Mouse (Mus musculus) c-Kit-negative CD71-positive TER-119-positive erythroid progenitor cells, embryonic 14.5 days (primary cell): ENCODE measurements around the gene Prr5l.

ENCODE experiments used
- DNase-seq: peaks from one replicate; pipeline ENCODE4 v3.0.0-alpha.2; 2013; ENCODE audit warnings: low read depth, low spot score

Prr5l gene

DNA sequence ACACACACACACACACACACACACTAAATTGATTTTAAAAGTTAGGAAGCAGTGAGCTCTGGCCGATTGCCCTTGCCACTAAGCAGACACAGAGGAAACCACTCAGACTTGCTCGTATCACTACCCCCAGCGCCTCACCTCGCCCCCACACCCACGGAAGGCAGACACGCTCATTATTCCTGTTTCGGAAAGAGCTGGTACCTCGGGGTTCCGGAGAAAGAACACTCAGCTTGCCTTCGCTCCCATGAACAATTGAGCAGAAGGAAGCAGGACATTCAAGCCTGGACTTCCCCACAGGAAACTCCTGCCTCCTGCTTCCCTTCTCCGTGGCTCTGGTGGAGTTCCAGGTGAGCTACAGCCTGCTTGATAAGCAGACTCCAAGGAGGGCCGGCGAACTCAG lies 60.0 kb downstream of the Prr5l start:
- DNase-seq, result no peak

DNA sequence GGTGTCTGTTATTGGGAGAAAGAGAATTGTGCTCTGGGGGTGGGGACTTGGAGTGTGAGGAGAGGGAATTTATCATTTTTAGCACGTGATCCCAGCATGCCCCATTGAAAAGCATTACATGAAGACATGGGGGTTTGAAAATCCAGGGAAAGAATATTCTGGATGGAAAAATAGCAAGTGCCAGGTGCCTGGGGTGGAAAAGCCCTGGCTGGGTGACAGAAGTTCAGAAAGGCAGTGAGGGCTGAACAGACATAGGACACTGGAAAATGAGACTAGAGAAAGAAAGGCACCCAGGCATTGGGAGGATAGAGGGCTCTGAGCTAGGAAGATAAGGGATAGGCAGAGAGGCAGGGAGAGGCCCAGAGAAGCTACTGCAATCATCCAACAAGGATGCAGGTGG lies 62.0 kb downstream of the Prr5l start:
- DNase-seq, result no peak

GRCm38 (mm10) chr2:101818986-101819764 lies 63.7 kb downstream of the Prr5l start:
- DNase-seq, result no peak

GRCm38 (mm10) chr2:101816646-101817308 lies 66.0 kb downstream of the Prr5l start:
- DNase-seq, result no peak

DNA sequence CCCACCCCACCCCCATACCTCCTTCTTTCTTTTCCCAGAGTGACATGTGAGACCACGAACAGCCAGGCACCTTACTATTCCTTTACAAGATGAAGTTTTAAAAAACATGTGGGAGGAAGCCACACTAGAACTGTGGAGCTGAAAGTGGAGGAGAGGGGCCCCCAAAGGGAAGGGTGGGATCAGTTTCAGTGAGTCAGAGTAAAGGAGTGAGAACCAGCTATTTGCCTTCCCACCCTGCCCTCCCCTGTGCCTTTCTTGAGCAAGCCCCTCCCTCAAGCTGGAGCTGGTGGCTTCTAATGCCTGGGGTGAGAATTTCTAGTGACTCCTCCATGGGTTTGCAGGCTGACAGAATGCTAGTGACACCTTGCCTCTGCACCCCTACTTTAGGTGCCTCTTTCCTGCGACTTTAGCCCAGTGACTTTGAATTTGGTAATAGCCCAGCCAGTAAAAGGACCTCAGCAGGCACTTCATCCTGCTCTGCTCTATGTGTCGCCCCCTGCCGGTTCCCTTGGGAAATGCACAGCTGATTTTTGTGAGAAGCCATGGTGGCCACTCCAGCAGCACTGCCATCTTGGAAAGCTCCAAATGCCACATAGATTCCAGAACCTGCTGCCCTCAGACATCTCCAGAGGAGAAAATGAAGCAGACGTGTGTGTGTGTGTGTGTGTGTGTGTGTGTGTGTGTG lies 67.4 kb downstream of the Prr5l start:
- DNase-seq, result no peak

DNA sequence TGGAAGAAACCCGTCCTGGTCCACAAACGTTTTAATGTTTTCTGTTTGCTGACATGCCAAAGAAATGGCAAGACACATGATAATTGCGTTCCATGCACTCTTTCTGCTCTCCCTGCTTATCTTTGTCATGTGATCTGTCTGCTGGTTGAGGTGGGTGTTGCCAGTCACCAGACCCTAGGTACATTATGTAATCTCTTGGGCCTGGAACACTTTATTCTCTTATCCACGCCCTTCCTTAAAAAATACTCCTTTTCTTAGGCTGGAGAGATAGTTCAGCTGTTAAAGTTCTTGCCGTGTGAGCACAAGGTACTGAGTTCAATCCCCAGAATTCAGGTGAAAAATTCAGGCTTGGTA lies 68.6 kb downstream of the Prr5l start:
- no peak for DNase-seq

GRCm38 (mm10) chr2:101813581-101814271 lies 69.1 kb downstream of the Prr5l start:
- no peak for DNase-seq

DNA sequence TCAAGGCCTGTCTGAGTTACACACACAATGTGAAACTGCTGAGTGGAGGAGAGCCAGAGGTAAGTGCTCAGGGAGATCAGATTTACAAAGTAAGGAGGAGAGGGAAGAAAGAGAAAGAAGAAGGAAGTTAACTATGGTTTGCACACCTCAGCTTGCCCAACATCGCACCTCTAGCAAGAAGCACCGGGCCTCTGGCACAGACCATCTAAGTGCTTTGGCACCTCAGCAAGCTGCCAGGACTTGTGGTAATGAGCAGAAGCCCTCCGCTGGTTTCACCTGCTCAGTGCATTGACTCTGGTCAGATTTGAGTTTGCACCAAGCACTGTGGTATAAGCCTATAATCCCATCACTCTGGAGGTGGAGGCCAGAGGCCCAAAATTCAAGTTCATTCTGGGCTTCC lies 70.9 kb downstream of the Prr5l start:
- DNase-seq, result no peak

- no peak for DNase-seq
Observed at GRCm38 (mm10) chr2:101810774-101811173, 72.1 kb downstream of the Prr5l start.

DNA sequence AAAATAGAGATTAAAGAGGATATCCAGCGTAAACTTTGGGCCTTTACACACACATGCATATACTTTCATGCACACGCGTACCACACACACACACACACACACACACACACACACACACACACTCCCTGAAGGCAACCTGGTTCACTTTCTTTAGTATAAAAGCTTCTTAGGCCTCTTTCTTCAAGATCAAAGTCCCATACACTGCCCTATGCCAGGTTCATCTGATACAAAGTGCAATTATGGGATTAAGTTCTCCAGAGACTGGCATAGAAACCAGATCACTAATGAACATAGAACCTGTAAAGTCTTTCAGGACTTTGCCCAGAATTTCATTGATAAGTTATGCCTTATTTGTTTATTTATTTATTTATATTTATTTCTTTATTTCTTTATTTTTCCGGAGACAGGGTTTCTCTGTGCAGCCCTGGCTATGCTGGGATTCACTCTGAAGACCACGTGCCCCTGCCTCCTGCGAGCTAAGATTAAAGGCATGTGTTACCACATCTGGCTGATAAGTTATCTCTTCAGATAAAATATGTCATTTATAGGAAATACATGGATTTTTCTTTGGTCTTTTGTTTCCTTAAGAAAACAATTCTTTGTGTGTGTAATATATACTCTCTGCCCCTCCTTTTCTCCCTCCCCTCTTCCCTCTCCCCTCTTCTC lies 73.1 kb downstream of the Prr5l start:
- DNase-seq, result no peak

GRCm38 (mm10) chr2:101807756-101808155 lies 75.1 kb downstream of the Prr5l start:
- no peak for DNase-seq

GRCm38 (mm10) chr2:101802240-101802639 lies 80.6 kb downstream of the Prr5l start:
- no peak for DNase-seq

DNA sequence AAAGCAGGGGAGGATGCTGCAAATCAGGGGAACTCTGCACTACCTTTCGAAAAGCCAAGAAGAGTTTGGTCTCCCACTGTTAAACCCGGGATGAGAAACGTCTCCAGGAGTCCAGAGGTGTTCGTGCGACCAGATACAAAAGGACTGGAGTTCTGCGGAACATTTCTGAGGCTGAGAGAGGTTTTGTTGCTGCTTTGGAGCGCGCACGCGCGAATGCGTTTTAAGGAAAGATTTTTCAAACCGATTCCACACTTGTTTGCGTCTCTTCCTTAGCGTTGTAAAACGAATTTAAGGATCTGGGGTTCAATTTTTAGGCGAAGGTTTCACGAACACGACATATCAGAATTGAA lies 85.0 kb downstream of the Prr5l start:
- DNase-seq, result no peak

DNA sequence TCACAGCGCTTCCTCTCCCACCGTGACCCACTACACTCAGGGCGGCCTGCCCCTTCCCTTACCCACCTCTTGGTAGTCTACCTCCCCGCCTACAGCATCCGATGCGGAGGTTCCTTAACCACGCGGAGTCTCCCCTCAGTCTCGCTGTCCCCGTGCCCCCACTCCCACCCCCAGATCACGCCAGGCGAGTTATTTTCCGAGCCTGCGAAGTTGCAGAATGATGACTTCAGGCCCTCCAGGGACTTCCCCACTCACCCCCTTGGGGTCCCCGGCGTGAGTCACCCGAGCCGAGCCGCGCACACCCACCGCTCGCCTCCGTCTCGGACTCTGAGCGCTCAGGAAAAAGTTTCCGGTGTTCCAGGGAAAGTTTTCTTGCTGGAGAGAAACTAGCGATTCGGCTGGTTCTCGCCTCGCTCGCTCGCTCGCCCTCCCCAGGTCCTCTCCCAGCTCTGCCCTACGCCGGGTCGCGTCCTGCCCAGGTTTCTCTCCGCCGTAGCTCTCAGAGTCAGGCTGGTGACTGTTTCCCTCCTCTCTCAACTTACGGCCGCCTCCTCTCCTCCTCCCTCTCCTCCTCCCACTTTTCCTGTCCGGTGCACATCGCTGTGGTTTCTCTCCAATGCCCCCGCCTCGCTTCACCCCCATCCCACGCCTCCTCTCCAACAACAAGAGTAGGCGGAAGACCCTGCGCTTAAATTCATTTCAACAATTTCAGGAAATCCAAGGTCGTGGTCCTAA lies 85.5 kb downstream of the Prr5l start:
- DNase-seq, result no peak

GRCm38 (mm10) chr2:101796287-101797115 lies 86.3 kb downstream of the Prr5l start:
- no peak for DNase-seq

DNA sequence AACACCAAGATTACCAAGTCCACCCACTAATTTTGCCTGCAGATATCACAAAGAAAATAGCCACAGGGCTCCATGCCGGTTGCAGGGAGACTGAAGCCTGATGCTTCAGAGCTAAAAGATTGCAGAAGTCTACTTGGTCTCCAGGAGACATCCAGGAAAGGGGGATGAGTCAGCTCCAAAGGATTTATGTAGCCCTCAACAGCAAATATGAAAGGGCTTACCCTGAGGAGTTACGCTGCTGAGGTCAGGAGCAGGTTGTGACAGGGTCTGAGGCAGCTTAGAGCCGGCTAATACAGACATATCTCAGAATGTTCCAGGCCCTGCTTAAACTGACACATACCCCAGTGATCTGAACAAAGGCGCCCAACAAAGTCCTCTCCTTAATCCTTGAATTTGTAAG lies 90.7 kb downstream of the Prr5l start:
- DNase-seq, result no peak

DNA sequence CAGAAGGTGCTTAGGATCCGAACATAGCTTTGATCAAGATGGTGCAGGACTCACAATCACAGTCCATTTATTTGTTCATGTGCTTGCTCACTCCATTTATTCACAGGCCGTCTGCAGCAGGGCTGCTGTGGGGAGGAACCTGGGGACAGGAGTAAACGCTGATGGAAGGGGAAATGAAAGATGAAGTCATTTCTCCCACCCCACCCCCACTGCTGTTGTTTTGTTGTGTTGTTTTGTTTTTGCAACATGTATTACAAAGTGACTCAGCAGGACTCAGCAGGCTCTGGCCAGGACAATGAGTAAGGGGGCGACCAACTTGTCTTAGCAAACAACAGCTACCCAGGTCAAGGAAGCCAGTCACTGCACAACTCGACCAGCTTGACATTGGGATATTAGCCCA lies 99.6 kb downstream of the Prr5l start:
- no peak for DNase-seq

GRCm38 (mm10) chr2:101781357-101781777 lies 101.5 kb downstream of the Prr5l start:
- DNase-seq, result no peak

GRCm38 (mm10) chr2:101778080-101778479 lies 104.7 kb downstream of the Prr5l start:
- no peak for DNase-seq

GRCm38 (mm10) chr2:101763503-101763902 lies 119.3 kb downstream of the Prr5l start:
- no peak for DNase-seq
